Mouse (Mus musculus) liver, adult 10 weeks (tissue): ENCODE results near the gene Zmym6. TPM values are rescaled to one million over a fixed set of nuclear protein-coding genes. Genes with fewer than 3 reads are reported as not detected.

Source experiments
- polyA plus RNA-seq: library from polyadenylated mRNA; stranded (reverse); fragments of 350-450 nt; fragmentation: Illumina TruSeq; extraction: RNeasy Lipid Tissue Mini Kit (QIAGEN cat#74804); gene quantifications from one replicate; pipeline ENCODE4 v1.2.3, GENCODE M21; 2014; ENCODE audit warnings: low read depth, low replicate concordance

Zmym6 gene
- 11.8 TPM for polyA plus RNA-seq

GRCm38 (mm10) chr4:127076875-127077548 is at the start of gene Zmym6:
Zmym6 (plus strand) TSS chr4:127077383.

GRCm38 (mm10) chr4:127060585-127061290 is 16.4 kb upstream of the Zmym6 start, which contains the start of gene Zmym1:
Zmym1 (minus strand) TSS chr4:127061152.

GRCm38 (mm10) chr4:127123391-127123790 is 46.2 kb downstream of the Zmym6 start, which contains the start of gene Tmem35b:
Tmem35b (plus strand) TSS chr4:127123691.

DNA sequence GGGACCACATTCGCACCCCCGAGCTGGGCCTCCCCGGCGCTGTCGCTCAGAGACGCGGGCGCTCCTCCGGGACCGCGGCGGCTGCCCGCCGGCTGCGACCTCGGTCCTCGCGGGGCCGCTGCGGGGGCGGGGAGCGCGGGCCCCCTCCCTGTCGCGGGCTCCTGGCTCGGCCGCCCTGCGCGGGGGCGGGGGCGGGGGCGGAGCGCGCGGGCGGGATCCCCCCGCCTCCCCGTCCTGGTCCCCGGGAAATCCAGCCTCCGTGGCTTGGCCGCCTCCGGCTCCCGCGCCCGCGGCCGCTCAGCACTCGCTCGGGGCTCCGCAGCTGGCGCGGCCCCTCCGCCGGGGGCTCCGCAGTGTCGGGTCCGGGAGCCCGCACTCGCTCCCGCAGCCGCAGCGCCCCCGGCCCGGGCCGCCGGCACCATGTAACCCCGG is 91.7 kb downstream of the Zmym6 start, which contains the start of gene Dlgap3:
Dlgap3 (plus strand) TSS at position 291 of the 432 bp plus-strand sequence.

Other genes with a start within 250 kb of the Zmym6 start
- gene Zmym4, start 109.2 kb upstream of the Zmym6 start, polyA plus RNA-seq = 8.5 TPM
- 102 TPM for gene Sfpq, start 56.1 kb upstream of the Zmym6 start, polyA plus RNA-seq
- 3.9 TPM for gene Zmym1, start 16.2 kb upstream of the Zmym6 start, polyA plus RNA-seq
- gene Tmem35b, start 46.3 kb downstream of the Zmym6 start, polyA plus RNA-seq = 14.3 TPM
- gene Dlgap3, start 91.8 kb downstream of the Zmym6 start, polyA plus RNA-seq = not detected
- gene Smim12, start 166.4 kb downstream of the Zmym6 start, polyA plus RNA-seq = 2.4 TPM
- 0.24 TPM for gene Gja4, start 236.7 kb downstream of the Zmym6 start, polyA plus RNA-seq